Mouse (Mus musculus): ENCODE data around the gene Fbxo33. TPM values are rescaled to one million over a fixed set of nuclear protein-coding genes. Genes with fewer than 3 reads are reported as not detected.
"Not testable (repeated sequence)": the region's sequence is repeated elsewhere in the genome, so short reads cannot be mapped to it uniquely, and the experiment has no call there.

Gene Fbxo33
- polyA plus RNA-seq (2015; fragmentation: Nextera tagmentation; extraction: Ambion mirVana): 5.1 and 5.3 TPM in 2 replicates

DNA sequence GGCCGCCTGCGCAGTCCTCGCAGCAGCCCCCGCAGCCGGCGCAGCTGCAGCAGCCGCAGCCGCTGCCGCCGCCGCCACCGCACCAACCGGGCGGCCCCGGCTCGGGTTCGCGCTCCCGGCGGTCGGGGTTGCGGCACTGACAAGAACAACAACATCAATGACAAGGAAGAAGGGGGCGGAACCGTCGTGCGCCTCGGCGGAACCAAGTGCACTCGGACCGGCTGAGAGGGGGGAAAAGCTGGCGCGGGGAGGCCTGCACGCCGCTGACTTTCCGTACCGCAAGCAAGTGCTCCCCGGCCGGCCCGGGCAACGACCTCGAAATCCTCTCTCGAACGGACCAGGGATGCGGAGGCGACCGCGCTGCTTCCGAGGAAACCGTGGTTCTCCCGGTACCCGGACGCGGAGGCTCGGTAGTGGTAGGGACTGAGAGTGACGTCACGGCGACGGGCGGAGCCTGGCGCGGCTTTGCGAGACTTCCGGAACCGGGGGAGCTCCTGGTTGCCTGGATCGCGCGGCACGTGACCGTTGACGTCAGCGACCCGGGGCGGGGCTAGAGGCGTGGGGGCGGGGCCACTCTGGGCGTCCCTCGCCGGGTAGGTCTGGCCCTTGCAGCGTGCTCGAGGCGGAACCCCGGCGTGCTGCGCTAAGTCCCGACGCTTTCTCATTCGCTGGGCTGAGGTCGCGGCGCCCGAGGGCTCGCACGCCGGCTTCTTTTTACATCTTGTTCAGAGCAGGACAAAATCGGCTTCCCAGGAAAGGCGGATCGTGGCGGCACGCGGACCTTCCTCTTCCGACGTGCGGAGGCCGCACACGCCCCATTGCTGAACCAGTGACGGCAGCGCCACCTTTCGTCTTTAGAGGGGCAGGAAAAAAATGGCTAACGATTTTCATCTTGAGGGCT lies at the start of gene Fbxo33:
Fbxo33 (minus strand) TSS at position 401 of the 901 bp plus-strand sequence.
- under 1% methylated on average over 99 of the region's 109 CpGs for WGBS
- Histone ChIP-seq H3K9ac (peak within 1 kb of the TSS; percentile 80), H3K9me3 (replicated peaks) (no peaks in the 10 kb centered on the region), H3K27ac (peak within 1 kb of the TSS; percentile 97), H3K4me3 (peak within 1 kb of the TSS; percentile 80), H3K27me3 (no peaks in the 10 kb centered on the region), H3K4me2 (peak within 1 kb of the TSS; percentile 88), H3K36me3 (no peaks in the 10 kb centered on the region), H3K4me1 (replicated peaks) (peaks cover 13% of the 10 kb centered on the region)
- peak; percentile 98 for ATAC-seq (replicated peaks; ENCODE audit: insufficient number of reproducible peaks, insufficient read depth, low FRiP score, low read depth)

DNA sequence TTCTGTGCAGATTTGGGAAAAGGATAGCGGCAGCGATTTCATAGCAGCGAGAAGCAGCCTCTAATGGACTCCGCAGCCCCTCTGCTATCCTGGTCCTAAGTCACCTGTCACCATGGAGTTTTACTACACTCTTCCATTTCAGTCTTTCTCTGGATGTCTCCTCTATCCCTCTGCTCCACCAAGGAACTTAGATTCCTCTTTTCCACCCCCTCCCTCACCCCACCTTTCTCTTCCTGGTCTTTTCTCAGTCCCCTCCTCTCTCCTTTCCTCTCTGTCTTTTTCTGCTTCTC lies 46.4 kb upstream of the Fbxo33 start:
- Histone ChIP-seq H3K36me3 (no peaks in the 10 kb centered on the region), H3K4me1 (replicated peaks) (no peaks in the 10 kb centered on the region), H3K9me3 (replicated peaks) (no peaks in the 10 kb centered on the region), H3K4me3 (no peak overlapping the region), H3K27me3 (no peaks in the 10 kb centered on the region), H3K4me2 (0 out of 2 replicates have a peak overlapping the region, but pooled peaks have one; percentile 25), H3K9ac (no peak overlapping the region), H3K27ac (no peak overlapping the region)
- no peak for ATAC-seq (replicated peaks; ENCODE audit: insufficient number of reproducible peaks, insufficient read depth, low FRiP score, low read depth)
- WGBS: 73% methylated on average over 4 of the region's 4 CpGs

DNA sequence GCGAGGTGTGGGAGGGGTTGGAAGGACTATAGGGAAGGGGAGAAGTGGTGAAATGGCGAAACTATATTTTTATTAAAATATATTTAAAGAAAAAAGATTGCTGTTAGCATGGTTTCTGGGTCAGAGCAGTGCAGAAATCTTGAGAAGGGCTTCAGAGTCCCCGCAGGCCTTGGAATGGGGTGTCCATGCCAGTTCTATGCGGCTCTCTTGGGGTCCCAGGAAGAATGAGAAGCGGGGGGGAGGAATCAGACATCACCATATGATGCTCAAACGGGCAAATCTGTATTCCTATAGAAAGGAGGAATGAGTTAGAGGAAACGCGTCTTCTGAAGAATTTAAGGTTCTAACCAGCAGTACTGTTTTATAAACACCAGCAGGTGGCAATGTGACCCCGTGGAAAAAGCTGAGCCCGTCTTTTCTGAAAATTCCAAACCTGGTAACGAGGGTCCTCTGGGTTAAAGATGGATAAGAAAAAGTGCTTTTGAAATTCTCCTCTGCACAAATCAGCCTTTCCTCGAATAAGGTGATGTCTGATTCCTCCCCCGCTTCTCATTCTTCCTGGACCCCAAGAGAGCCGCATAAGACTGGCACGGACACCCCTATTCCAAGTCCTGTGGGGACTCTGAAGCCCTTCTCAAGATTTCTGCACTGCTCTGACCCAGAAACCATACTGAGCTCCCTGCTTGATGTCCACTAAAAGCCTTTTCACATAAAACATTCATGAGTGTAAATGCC lies 45.8 kb upstream of the Fbxo33 start:
- Histone ChIP-seq H3K4me3 (no peak overlapping the region), H3K4me2 (0 out of 2 replicates have a peak overlapping the region, but pooled peaks have one; percentile 25), H3K36me3 (no peaks in the 10 kb centered on the region), H3K27me3 (no peaks in the 10 kb centered on the region), H3K27ac (no peak overlapping the region), H3K4me1 (replicated peaks) (no peaks in the 10 kb centered on the region), H3K9me3 (replicated peaks) (no peaks in the 10 kb centered on the region), H3K9ac (no peak overlapping the region)
- ATAC-seq (replicated peaks; ENCODE audit: insufficient number of reproducible peaks, insufficient read depth, low FRiP score, low read depth): no peak
- 34% methylated on average over 15 of the region's 15 CpGs for WGBS

DNA sequence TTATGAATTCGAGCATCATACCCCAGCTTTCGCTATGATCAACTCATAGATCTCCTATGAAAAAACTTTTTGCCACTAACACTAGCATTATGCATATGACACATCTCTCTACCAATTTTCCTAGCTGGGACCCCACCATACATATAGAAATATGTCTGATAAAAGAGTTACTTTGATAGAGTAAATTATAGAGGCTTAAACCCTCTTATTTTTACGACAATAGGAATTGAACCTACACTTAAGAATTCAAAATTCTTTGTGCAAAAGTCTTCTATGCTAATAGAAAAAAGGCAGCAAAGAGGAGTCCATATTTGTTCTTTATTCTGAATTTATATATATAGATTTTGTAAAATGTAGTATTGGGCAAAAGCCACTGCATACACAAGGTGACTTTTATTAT lies 43.3 kb upstream of the Fbxo33 start:
- 73% methylated on average over 3 of the region's 3 CpGs for WGBS
- H3K36me3 ChIP-seq: no peaks in the 10 kb centered on the region
- H3K27ac ChIP-seq: no peak overlapping the region

DNA sequence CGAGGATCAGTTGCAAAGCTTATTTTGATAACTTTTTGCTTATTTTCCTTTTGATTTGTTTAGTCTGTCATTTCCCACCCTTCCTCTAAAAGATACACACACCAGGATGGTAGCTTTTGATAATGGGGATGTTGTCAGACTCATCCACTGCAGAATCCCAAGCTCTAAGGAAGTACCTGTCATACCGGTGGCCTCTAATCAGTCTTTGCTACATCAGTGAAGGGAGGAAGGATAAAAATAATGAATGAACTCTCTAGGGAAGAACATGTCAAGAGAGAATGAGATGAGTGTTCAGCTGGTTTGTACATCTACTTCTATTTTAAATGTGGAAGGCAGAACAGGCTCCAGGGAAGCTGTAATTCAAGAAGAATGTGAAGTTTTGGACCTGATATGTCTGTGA lies 41.3 kb upstream of the Fbxo33 start:
- Histone ChIP-seq H3K27ac (no peak overlapping the region), H3K4me2 (no peak overlapping the region), H3K36me3 (no peaks in the 10 kb centered on the region), H3K27me3 (no peaks in the 10 kb centered on the region), H3K9me3 (replicated peaks) (no peaks in the 10 kb centered on the region), H3K9ac (no peak overlapping the region), H3K4me3 (no peak overlapping the region), H3K4me1 (replicated peaks) (no peaks in the 10 kb centered on the region)
- no peak for ATAC-seq (replicated peaks; ENCODE audit: insufficient number of reproducible peaks, insufficient read depth, low FRiP score, low read depth)
- WGBS: 41% methylated on average over 2 of the region's 2 CpGs

More for the DNA sequence above, 43.3 kb upstream of the Fbxo33 start:
- Histone ChIP-seq H3K27me3 (no peaks in the 10 kb centered on the region), H3K4me2 (no peak overlapping the region), H3K9me3 (replicated peaks) (no peaks in the 10 kb centered on the region), H3K4me1 (replicated peaks) (no peaks in the 10 kb centered on the region), H3K9ac (no peak overlapping the region), H3K4me3 (no peak overlapping the region)
- no peak for ATAC-seq (replicated peaks; ENCODE audit: insufficient number of reproducible peaks, insufficient read depth, low FRiP score, low read depth)

DNA sequence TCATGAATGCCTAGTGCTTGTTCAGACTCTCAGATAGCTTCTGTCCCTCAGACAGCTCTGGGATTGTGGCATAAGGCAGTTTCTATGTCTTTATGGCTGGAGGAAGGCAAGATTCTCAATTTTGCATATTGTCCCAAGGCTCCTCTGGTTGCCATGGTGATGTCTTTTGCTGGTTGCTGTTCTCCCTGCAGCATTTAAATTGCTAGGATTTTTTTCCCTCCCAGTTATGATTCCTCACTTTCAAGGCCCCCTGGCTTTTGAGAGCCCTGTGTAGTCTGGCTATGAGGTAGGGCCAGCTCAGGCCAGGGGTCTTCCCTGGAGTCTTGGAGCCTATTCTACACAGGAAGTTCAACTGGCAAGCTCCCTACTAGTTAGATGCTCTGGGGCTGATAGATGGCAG lies 40.8 kb upstream of the Fbxo33 start:
- Histone ChIP-seq H3K4me1 (replicated peaks) (no peaks in the 10 kb centered on the region), H3K27me3 (no peaks in the 10 kb centered on the region), H3K9ac (no peak overlapping the region), H3K4me2 (no peak overlapping the region), H3K9me3 (replicated peaks) (no peaks in the 10 kb centered on the region), H3K27ac (no peak overlapping the region), H3K36me3 (no peaks in the 10 kb centered on the region), H3K4me3 (no peak overlapping the region)
- no peak for ATAC-seq (replicated peaks; ENCODE audit: insufficient number of reproducible peaks, insufficient read depth, low FRiP score, low read depth)

DNA sequence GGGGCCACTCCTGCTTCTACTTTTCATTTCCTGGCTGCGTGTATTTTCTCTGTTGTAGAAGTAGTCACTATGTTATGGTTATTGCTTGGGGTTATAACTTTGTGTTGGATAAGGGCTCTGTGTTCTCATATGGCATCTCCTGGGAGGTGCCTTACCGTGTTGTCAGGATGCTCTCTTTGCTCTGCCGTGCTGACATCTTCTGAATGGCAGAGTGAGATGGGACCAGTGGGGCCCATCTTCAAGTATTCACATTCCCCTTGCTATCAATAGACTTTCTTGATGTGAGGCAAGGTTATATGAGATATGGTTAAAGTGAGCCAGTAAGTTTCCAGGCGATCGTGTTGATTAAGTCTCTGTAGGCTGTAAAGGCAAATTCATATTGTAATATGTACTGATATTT lies 39.5 kb upstream of the Fbxo33 start:
- no peak for ATAC-seq (replicated peaks; ENCODE audit: insufficient number of reproducible peaks, insufficient read depth, low FRiP score, low read depth)
- H3K4me1 ChIP-seq (replicated peaks): no peaks in the 10 kb centered on the region
- WGBS: 82% methylated on average over 5 of the region's 5 CpGs

DNA sequence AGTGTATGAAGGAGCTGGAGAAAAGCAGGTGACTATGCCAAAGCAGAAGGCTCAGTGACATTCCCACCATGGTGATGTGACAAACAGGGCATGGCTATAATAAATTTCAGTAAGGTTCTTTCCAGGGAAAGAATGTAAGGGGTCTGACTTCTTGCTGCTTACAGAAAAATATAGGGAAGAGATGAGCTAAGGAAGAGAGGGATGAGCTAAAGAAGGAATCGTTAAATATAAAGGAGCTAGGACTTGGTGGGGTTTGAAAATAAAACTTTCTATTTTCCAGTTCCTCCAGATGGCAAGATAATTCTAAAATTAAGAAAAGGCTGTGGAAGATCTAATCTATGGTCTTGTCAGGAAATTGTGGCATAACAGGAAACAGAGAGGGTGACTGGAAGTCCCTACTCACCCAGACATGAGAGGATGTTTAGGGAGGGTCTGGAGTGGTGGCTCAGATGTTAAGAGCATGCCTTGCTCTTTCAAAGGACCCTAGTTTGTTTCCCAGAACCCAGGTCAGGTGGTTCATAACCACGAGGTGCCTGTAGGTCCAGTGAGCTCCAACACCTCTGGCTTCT lies 30.8 kb upstream of the Fbxo33 start:
- Histone ChIP-seq H3K4me1 (replicated peaks) (no peaks in the 10 kb centered on the region), H3K9me3 (replicated peaks) (no peaks in the 10 kb centered on the region), H3K9ac (no peak overlapping the region), H3K4me2 (no peak overlapping the region), H3K27me3 (no peaks in the 10 kb centered on the region), H3K36me3 (no peaks in the 10 kb centered on the region), H3K4me3 (no peak overlapping the region), H3K27ac (no peak overlapping the region)
- no peak for ATAC-seq (replicated peaks; ENCODE audit: insufficient number of reproducible peaks, insufficient read depth, low FRiP score, low read depth)
- WGBS: 55% methylated on average over 2 of the region's 2 CpGs

More for the DNA sequence above, 39.5 kb upstream of the Fbxo33 start:
- no peak overlapping the region for H3K9ac ChIP-seq
- H3K27ac ChIP-seq: no peak overlapping the region
- H3K4me3 ChIP-seq: no peak overlapping the region
- no peak overlapping the region for H3K4me2 ChIP-seq
- no peaks in the 10 kb centered on the region for H3K9me3 ChIP-seq (replicated peaks)
- H3K36me3 ChIP-seq: no peaks in the 10 kb centered on the region
- no peaks in the 10 kb centered on the region for H3K27me3 ChIP-seq

DNA sequence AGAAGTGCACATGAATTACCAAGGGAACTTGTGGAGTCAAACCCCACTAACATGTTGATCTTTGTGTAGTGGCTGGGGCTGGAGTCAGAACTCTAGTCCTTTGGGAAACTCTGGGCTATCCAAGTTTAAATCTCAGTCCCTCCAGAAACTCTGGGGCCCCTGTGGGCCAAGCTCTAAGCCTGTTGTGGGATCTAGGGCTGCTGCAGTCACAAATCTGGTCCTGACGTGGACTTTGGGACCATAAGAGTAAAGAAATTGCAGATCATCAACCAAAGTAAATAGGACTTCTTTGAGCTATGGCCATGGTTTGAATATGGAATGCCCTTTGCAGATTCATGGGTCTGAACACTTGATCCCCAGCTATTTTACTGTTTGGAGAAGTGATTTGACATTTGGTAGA lies 29.4 kb upstream of the Fbxo33 start:
- no peaks in the 10 kb centered on the region for H3K9me3 ChIP-seq (replicated peaks)
- H3K4me2 ChIP-seq: no peak overlapping the region

DNA sequence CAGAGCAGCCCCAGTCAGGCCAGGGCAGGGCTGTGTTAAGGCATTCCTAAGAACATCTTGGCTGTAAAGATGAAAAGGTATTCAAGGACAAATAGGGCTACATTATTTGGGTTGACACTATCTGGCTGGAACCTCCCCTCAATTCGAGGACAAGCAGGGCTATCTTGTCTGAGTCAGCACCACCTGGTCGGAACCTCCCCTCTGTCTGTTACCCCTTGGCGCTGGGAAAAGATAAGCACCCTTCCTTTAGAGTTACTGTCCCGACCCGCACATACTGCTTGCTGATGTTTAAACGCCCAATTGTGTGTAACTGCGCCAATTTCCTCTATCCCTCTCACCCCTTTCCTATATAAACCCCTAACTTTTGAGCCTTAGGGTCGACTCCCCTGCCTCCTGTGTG lies 21.5 kb upstream of the Fbxo33 start:
- not testable (repeated sequence) for H3K4me1 ChIP-seq (replicated peaks); H3K36me3 ChIP-seq; H3K27ac ChIP-seq; ATAC-seq (replicated peaks; ENCODE audit: insufficient number of reproducible peaks, insufficient read depth, low FRiP score, low read depth); H3K9ac ChIP-seq; H3K4me2 ChIP-seq; H3K9me3 ChIP-seq (replicated peaks); H3K4me3 ChIP-seq; H3K27me3 ChIP-seq
- WGBS: 78% methylated on average over 8 of the region's 8 CpGs

More for the DNA sequence above, 29.4 kb upstream of the Fbxo33 start:
- 68% methylated on average over 1 of the region's 1 CpGs for WGBS
- H3K9ac ChIP-seq: no peak overlapping the region
- no peak overlapping the region for H3K4me3 ChIP-seq
- H3K4me1 ChIP-seq (replicated peaks): no peaks in the 10 kb centered on the region
- no peak for ATAC-seq (replicated peaks; ENCODE audit: insufficient number of reproducible peaks, insufficient read depth, low FRiP score, low read depth)
- no peaks in the 10 kb centered on the region for H3K27me3 ChIP-seq
- no peak overlapping the region for H3K27ac ChIP-seq
- no peaks in the 10 kb centered on the region for H3K36me3 ChIP-seq

DNA sequence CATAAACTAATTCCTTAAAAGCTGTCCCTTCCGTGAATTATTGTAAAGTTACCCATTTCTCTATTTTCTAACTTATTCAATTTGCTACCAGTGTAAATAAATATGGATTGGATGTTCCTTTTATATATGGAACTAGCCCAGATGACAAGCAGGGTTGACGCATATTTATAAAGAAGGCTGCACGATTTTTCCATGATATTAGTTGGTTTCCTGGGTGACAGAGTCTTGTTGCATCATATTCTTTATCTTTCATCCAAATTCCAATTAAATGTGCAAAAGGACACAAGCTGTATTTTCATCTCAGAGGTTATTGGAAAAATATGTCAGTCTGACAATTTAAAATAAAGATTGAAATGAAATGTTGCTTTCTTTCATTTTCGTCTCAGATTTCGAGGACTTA lies 18.9 kb upstream of the Fbxo33 start:
- Histone ChIP-seq H3K36me3 (no peaks in the 10 kb centered on the region), H3K4me3 (no peak overlapping the region)
- WGBS: 80% methylated on average over 5 of the region's 5 CpGs

More for the DNA sequence above, 18.9 kb upstream of the Fbxo33 start:
- H3K27me3 ChIP-seq: no peaks in the 10 kb centered on the region
- H3K9ac ChIP-seq: no peak overlapping the region
- no peak overlapping the region for H3K27ac ChIP-seq
- ATAC-seq (replicated peaks; ENCODE audit: insufficient number of reproducible peaks, insufficient read depth, low FRiP score, low read depth): no peak
- no peaks in the 10 kb centered on the region for H3K4me1 ChIP-seq (replicated peaks)
- no peak overlapping the region for H3K4me2 ChIP-seq
- no peaks in the 10 kb centered on the region for H3K9me3 ChIP-seq (replicated peaks)

Measured in heart, embryonic 15.5 days (tissue).